Mouse (Mus musculus) midbrain, embryonic 15.5 days (tissue): ENCODE measurements around the gene Ezh1. TPM values are rescaled to one million over a fixed set of nuclear protein-coding genes. Genes with fewer than 3 reads are reported as not detected.

ENCODE experiments used
- ATAC-seq: fragments of 200-750 bp; cut with Nextera tagmentation; replicated peaks from 2 replicates; pipeline ENCODE4 v1.8.0; 2017; ENCODE audit warnings: moderate TSS enrichment
- H3K27ac ChIP-seq: fragments of 300-500 bp; sonication (generic); 2 replicates; pipeline ENCODE4 v1.5.1; 2015; ENCODE audit warnings: mild to moderate bottlenecking, inconsistent platforms
- H3K27me3 ChIP-seq: fragments of 300-500 bp; sonication (generic); replicated peaks from 2 replicates; pipeline ENCODE4 v1.6.1; 2015; ENCODE audit warnings: inconsistent platforms
- H3K36me3 ChIP-seq: fragments of 300-500 bp; sonication (generic); replicated peaks from 2 replicates; pipeline ENCODE4 v1.6.1; 2015; ENCODE audit warnings: inconsistent platforms
- H3K4me1 ChIP-seq: fragments of 300-500 bp; sonication (generic); 2 replicates; pipeline ENCODE4 v1.6.1; 2015; ENCODE audit warnings: inconsistent platforms
- H3K4me2 ChIP-seq: fragments of 300-500 bp; sonication (generic); 2 replicates; pipeline ENCODE4 v1.6.1; 2015; ENCODE audit warnings: inconsistent platforms, mild to moderate bottlenecking, moderate library complexity
- H3K4me3 ChIP-seq: fragments of 300-500 bp; sonication (generic); 2 replicates; pipeline ENCODE4 v1.5.1; 2015; ENCODE audit warnings: mild to moderate bottlenecking, inconsistent platforms
- H3K9ac ChIP-seq: fragments of 300-500 bp; sonication (generic); 2 replicates; pipeline ENCODE4 v1.6.1; 2015; ENCODE audit warnings: mild to moderate bottlenecking, inconsistent platforms
- H3K9me3 ChIP-seq: fragments of 300-500 bp; sonication (generic); 2 replicates; pipeline ENCODE4 v1.6.1; 2016; ENCODE audit warnings: inconsistent platforms
- WGBS: fragments of 180-500 bp; shearing (Covaris S2); methylation state at CpG from one replicate; pipeline ENCODE4 v1.1.7; 2015; ENCODE audit warnings: mixed read lengths; 5-methylcytosine and 5-hydroxymethylcytosine counted together
- polyA plus RNA-seq: library from polyadenylated mRNA; unstranded; fragments of >200 nt; fragmentation: Nextera tagmentation; extraction: Ambion mirVana; gene quantifications from 2 replicates; pipeline ENCODE4 v1.2.1, GENCODE M21; 2015

Ezh1 gene
- polyA plus RNA-seq, 1 experiment from 2014 or later = 30.7 TPM

GRCm38 (mm10) chr11:101155151-101155550 lies 71.1 kb downstream of the Ezh1 start:
- Histone ChIP-seq H3K4me2 (peak overlapping the region; percentile 72), H3K27me3 (0 out of 2 replicates have a peak, but pooled peaks cover 3% of the 10 kb centered on the region), H3K36me3 (no peaks in the 10 kb centered on the region), H3K4me3 (peak overlapping the region; percentile 42; the same call in 1 of the 2 replicates), H3K9me3 (no peaks in the 10 kb centered on the region), H3K27ac (peak overlapping the region; percentile 89), H3K4me1 (peaks cover 19% of the 10 kb centered on the region), H3K9ac (peak overlapping the region; percentile 61)
- ATAC-seq = no peak
- 69% methylated on average over 6 of the region's 6 CpGs for WGBS

- Histone ChIP-seq H3K27ac (no peak overlapping the region), H3K9ac (no peak overlapping the region), H3K4me1 (peaks cover 19% of the 10 kb centered on the region), H3K27me3 (0 out of 2 replicates have a peak, but pooled peaks cover 3% of the 10 kb centered on the region), H3K4me3 (no peak overlapping the region), H3K9me3 (no peaks in the 10 kb centered on the region), H3K36me3 (no peaks in the 10 kb centered on the region), H3K4me2 (no peak overlapping the region)
- no peak for ATAC-seq
These were observed 71.6 kb downstream of the Ezh1 start for GRCm38 (mm10) chr11:101154648-101155047.

- Histone ChIP-seq H3K4me3 (no peak overlapping the region), H3K36me3 (no peaks in the 10 kb centered on the region), H3K27ac (no peak overlapping the region), H3K9ac (no peak overlapping the region), H3K4me2 (no peak overlapping the region), H3K4me1 (peaks cover 19% of the 10 kb centered on the region), H3K27me3 (no peaks in the 10 kb centered on the region), H3K9me3 (no peaks in the 10 kb centered on the region)
- no peak for ATAC-seq
- 88% methylated on average over 1 of the region's 1 CpGs for WGBS
These were observed 73.4 kb downstream of the Ezh1 start for GRCm38 (mm10) chr11:101152825-101153224.

GRCm38 (mm10) chr11:101151063-101151462 lies 75.2 kb downstream of the Ezh1 start:
- ATAC-seq = no peak

GRCm38 (mm10) chr11:101149178-101150105 lies 76.8 kb downstream of the Ezh1 start:
- no peak overlapping the region for H3K4me3 ChIP-seq
- H3K9me3 ChIP-seq = no peaks in the 10 kb centered on the region
- H3K4me2 ChIP-seq = no peak overlapping the region
- peaks cover 12% of the 10 kb centered on the region for H3K4me1 ChIP-seq
- ATAC-seq = no peak
- H3K27me3 ChIP-seq = no peaks in the 10 kb centered on the region
- no peak overlapping the region for H3K9ac ChIP-seq
- 55% methylated on average over 9 of the region's 9 CpGs for WGBS
- no peaks in the 10 kb centered on the region for H3K36me3 ChIP-seq
- 0 out of 2 replicates have a peak overlapping the region, but pooled peaks have one; percentile 14 for H3K27ac ChIP-seq

More at GRCm38 (mm10) chr11:101151063-101151462, 75.2 kb downstream of the Ezh1 start:
- H3K9me3 ChIP-seq = no peaks in the 10 kb centered on the region
- no peak overlapping the region for H3K4me3 ChIP-seq
- H3K4me2 ChIP-seq = no peak overlapping the region
- no peak overlapping the region for H3K9ac ChIP-seq
- H3K27ac ChIP-seq = no peak overlapping the region
- no peaks in the 10 kb centered on the region for H3K27me3 ChIP-seq
- H3K36me3 ChIP-seq = no peaks in the 10 kb centered on the region
- H3K4me1 ChIP-seq = peaks cover 21% of the 10 kb centered on the region
- WGBS = 51% methylated on average over 2 of the region's 2 CpGs

GRCm38 (mm10) chr11:101148751-101149150 lies 77.5 kb downstream of the Ezh1 start:
- no peaks in the 10 kb centered on the region for H3K27me3 ChIP-seq
- no peak overlapping the region for H3K4me2 ChIP-seq
- H3K4me1 ChIP-seq = peaks cover 16% of the 10 kb centered on the region
- 72% methylated on average over 10 of the region's 10 CpGs for WGBS
- H3K36me3 ChIP-seq = no peaks in the 10 kb centered on the region
- H3K27ac ChIP-seq = no peak overlapping the region
- no peak for ATAC-seq
- no peak overlapping the region for H3K9ac ChIP-seq
- no peak overlapping the region for H3K4me3 ChIP-seq
- H3K9me3 ChIP-seq = no peaks in the 10 kb centered on the region

- Histone ChIP-seq H3K9ac (no peak overlapping the region), H3K9me3 (no peaks in the 10 kb centered on the region), H3K27me3 (no peaks in the 10 kb centered on the region), H3K36me3 (no peaks in the 10 kb centered on the region), H3K4me3 (no peak overlapping the region), H3K4me2 (peak overlapping the region; percentile 9), H3K27ac (peak overlapping the region; percentile 67), H3K4me1 (peaks cover 20% of the 10 kb centered on the region)
- WGBS = 13% methylated on average over 10 of the region's 10 CpGs
- peak; percentile 73 for ATAC-seq
These were observed 79.9 kb downstream of the Ezh1 start for GRCm38 (mm10) chr11:101146377-101146776.

GRCm38 (mm10) chr11:101143338-101144225 lies 82.7 kb downstream of the Ezh1 start:
- peaks cover 24% of the 10 kb centered on the region for H3K4me1 ChIP-seq
- peak overlapping the region; percentile 75 for H3K27ac ChIP-seq
- peak overlapping the region; percentile 56 for H3K4me2 ChIP-seq
- no peaks in the 10 kb centered on the region for H3K27me3 ChIP-seq
- H3K36me3 ChIP-seq = no peaks in the 10 kb centered on the region
- H3K4me3 ChIP-seq = peak overlapping the region; percentile 29
- WGBS = 19% methylated on average over 19 of the region's 19 CpGs
- no peaks in the 10 kb centered on the region for H3K9me3 ChIP-seq
- ATAC-seq = peak; percentile 77
- peak overlapping the region; percentile 34; the same call in 1 of the 2 replicates for H3K9ac ChIP-seq

GRCm38 (mm10) chr11:101142215-101142967 lies 83.9 kb downstream of the Ezh1 start:
- H3K4me3 ChIP-seq = no peak overlapping the region
- no peak overlapping the region for H3K9ac ChIP-seq
- H3K4me1 ChIP-seq = peaks cover 25% of the 10 kb centered on the region
- H3K27me3 ChIP-seq = no peaks in the 10 kb centered on the region
- H3K36me3 ChIP-seq = no peaks in the 10 kb centered on the region
- H3K9me3 ChIP-seq = no peaks in the 10 kb centered on the region
- no peak for ATAC-seq
- no peak overlapping the region for H3K27ac ChIP-seq
- 93% methylated on average over 10 of the region's 10 CpGs for WGBS
- H3K4me2 ChIP-seq = no peak overlapping the region
